Mouse (Mus musculus): ENCODE measurements around the gene Ttyh2. TPM values are rescaled to one million over a fixed set of nuclear protein-coding genes. Genes with fewer than 3 reads are reported as not detected.

Gene Ttyh2
- polyA plus RNA-seq, 1 experiment from 2014 or later: 11.4 TPM

- Histone ChIP-seq H3K4me1 (ENCODE audit: control insufficient read depth, insufficient read depth, low read length) (peaks cover 13% of the 10 kb centered on the region), H3K4me3 (ENCODE audit: low read length) (no peak overlapping the region), H3K27ac (ENCODE audit: low read length) (peak overlapping the region; percentile 33), H3K36me3 (ENCODE audit: control insufficient read depth, insufficient read depth) (no peaks in the 10 kb centered on the region), H3K4me2 (ENCODE audit: low read depth, low read length) (no peak overlapping the region), H3K9ac (ENCODE audit: low read length) (no peak overlapping the region), H3K27me3 (ENCODE audit: control insufficient read depth, insufficient read depth, low read length) (no peaks in the 10 kb centered on the region), H3K9me3 (replicated peaks; ENCODE audit: control insufficient read depth, low read length) (no peaks in the 10 kb centered on the region)
- peak; percentile 64; the same call in 1 of the 2 replicates for ATAC-seq (replicated peaks; ENCODE audit: extremely low read depth, insufficient read depth, low FRiP score)
- 49% methylated on average over 11 of the region's 11 CpGs for WGBS
Measured at GRCm38 (mm10) chr11:114724787-114725590, 49.8 kb downstream of the Ttyh2 start.

- peak within 1 kb of the TSS; percentile 46 for H3K4me3 ChIP-seq (ENCODE audit: low read length)
- H3K27me3 ChIP-seq (ENCODE audit: control insufficient read depth, insufficient read depth, low read length): no peaks in the 10 kb centered on the region
- H3K4me1 ChIP-seq (ENCODE audit: control insufficient read depth, insufficient read depth, low read length): peaks cover 13% of the 10 kb centered on the region
- H3K36me3 ChIP-seq (ENCODE audit: control insufficient read depth, insufficient read depth): no peaks in the 10 kb centered on the region
- 9% methylated on average over 34 of the region's 34 CpGs for WGBS
- H3K9ac ChIP-seq (ENCODE audit: low read length): peak within 1 kb of the TSS; percentile 52
- no peaks in the 10 kb centered on the region for H3K9me3 ChIP-seq (replicated peaks; ENCODE audit: control insufficient read depth, low read length)
- no peak within 1 kb of the TSS for H3K27ac ChIP-seq (ENCODE audit: low read length)
- peak within 1 kb of the TSS; percentile 78 for H3K4me2 ChIP-seq (ENCODE audit: low read depth, low read length)
- ATAC-seq (replicated peaks; ENCODE audit: extremely low read depth, insufficient read depth, low FRiP score): peak; percentile 74
Measured at GRCm38 (mm10) chr11:114726965-114727825, 52.0 kb downstream of the Ttyh2 start, which contains the start of gene Dnaic2. Gene Dnaic2 (plus strand): TSS chr11:114727408.

- H3K4me1 ChIP-seq (ENCODE audit: control insufficient read depth, insufficient read depth, low read length): peaks cover 11% of the 10 kb centered on the region
- peak overlapping the region; percentile 78 for H3K4me2 ChIP-seq (ENCODE audit: low read depth, low read length)
- H3K9me3 ChIP-seq (replicated peaks; ENCODE audit: control insufficient read depth, low read length): no peaks in the 10 kb centered on the region
- H3K9ac ChIP-seq (ENCODE audit: low read length): peak overlapping the region; percentile 52; the same call in 1 of the 2 replicates
- H3K27me3 ChIP-seq (ENCODE audit: control insufficient read depth, insufficient read depth, low read length): no peaks in the 10 kb centered on the region; the same call in 1 of the 2 replicates
- ATAC-seq (replicated peaks; ENCODE audit: extremely low read depth, insufficient read depth, low FRiP score): no peak
- 35% methylated on average over 5 of the region's 5 CpGs for WGBS
- no peak overlapping the region for H3K4me3 ChIP-seq (ENCODE audit: low read length)
- no peak overlapping the region for H3K27ac ChIP-seq (ENCODE audit: low read length)
- H3K36me3 ChIP-seq (ENCODE audit: control insufficient read depth, insufficient read depth): no peaks in the 10 kb centered on the region
Measured at GRCm38 (mm10) chr11:114727826-114728186, 52.6 kb downstream of the Ttyh2 start.

- WGBS: 39% methylated on average over 5 of the region's 5 CpGs
- Histone ChIP-seq H3K27ac (ENCODE audit: low read length) (no peak overlapping the region), H3K4me2 (ENCODE audit: low read depth, low read length) (no peak overlapping the region), H3K4me3 (ENCODE audit: low read length) (no peak overlapping the region), H3K27me3 (ENCODE audit: control insufficient read depth, insufficient read depth, low read length) (no peaks in the 10 kb centered on the region; the same call in 1 of the 2 replicates), H3K9me3 (replicated peaks; ENCODE audit: control insufficient read depth, low read length) (no peaks in the 10 kb centered on the region), H3K36me3 (ENCODE audit: control insufficient read depth, insufficient read depth) (no peaks in the 10 kb centered on the region), H3K9ac (ENCODE audit: low read length) (no peak overlapping the region), H3K4me1 (ENCODE audit: control insufficient read depth, insufficient read depth, low read length) (peaks cover 9% of the 10 kb centered on the region)
- ATAC-seq (replicated peaks; ENCODE audit: extremely low read depth, insufficient read depth, low FRiP score): no peak
Measured at GRCm38 (mm10) chr11:114728333-114728732, 53.1 kb downstream of the Ttyh2 start.

- no peak for ATAC-seq (replicated peaks; ENCODE audit: extremely low read depth, insufficient read depth, low FRiP score)
- H3K9me3 ChIP-seq (replicated peaks; ENCODE audit: control insufficient read depth, low read length): no peaks in the 10 kb centered on the region
- H3K4me3 ChIP-seq (ENCODE audit: low read length): no peak overlapping the region
- H3K4me2 ChIP-seq (ENCODE audit: low read depth, low read length): no peak overlapping the region
- 47% methylated on average over 6 of the region's 6 CpGs for WGBS
- no peaks in the 10 kb centered on the region; the same call in 1 of the 2 replicates for H3K27me3 ChIP-seq (ENCODE audit: control insufficient read depth, insufficient read depth, low read length)
- H3K4me1 ChIP-seq (ENCODE audit: control insufficient read depth, insufficient read depth, low read length): peaks cover 9% of the 10 kb centered on the region
- H3K9ac ChIP-seq (ENCODE audit: low read length): no peak overlapping the region
- no peaks in the 10 kb centered on the region for H3K36me3 ChIP-seq (ENCODE audit: control insufficient read depth, insufficient read depth)
- H3K27ac ChIP-seq (ENCODE audit: low read length): no peak overlapping the region
Measured at GRCm38 (mm10) chr11:114729832-114730363, 54.7 kb downstream of the Ttyh2 start.

- no peak for ATAC-seq (replicated peaks; ENCODE audit: extremely low read depth, insufficient read depth, low FRiP score)
- peaks cover 9% of the 10 kb centered on the region for H3K4me1 ChIP-seq (ENCODE audit: control insufficient read depth, insufficient read depth, low read length)
Measured at GRCm38 (mm10) chr11:114731711-114732110, 56.5 kb downstream of the Ttyh2 start.

GRCm38 (mm10) chr11:114732890-114733289 is 57.7 kb downstream of the Ttyh2 start:
- Histone ChIP-seq H3K9me3 (replicated peaks; ENCODE audit: control insufficient read depth, low read length) (no peaks in the 10 kb centered on the region), H3K36me3 (ENCODE audit: control insufficient read depth, insufficient read depth) (no peaks in the 10 kb centered on the region), H3K4me2 (ENCODE audit: low read depth, low read length) (no peak overlapping the region), H3K27ac (ENCODE audit: low read length) (no peak overlapping the region), H3K9ac (ENCODE audit: low read length) (no peak overlapping the region), H3K27me3 (ENCODE audit: control insufficient read depth, insufficient read depth, low read length) (no peaks in the 10 kb centered on the region; the same call in 1 of the 2 replicates), H3K4me3 (ENCODE audit: low read length) (no peak overlapping the region), H3K4me1 (ENCODE audit: control insufficient read depth, insufficient read depth, low read length) (peaks cover 2% of the 10 kb centered on the region; the same call in 1 of the 2 replicates)
- 71% methylated on average over 22 of the region's 22 CpGs for WGBS
- no peak for ATAC-seq (replicated peaks; ENCODE audit: extremely low read depth, insufficient read depth, low FRiP score)

More at GRCm38 (mm10) chr11:114731711-114732110, 56.5 kb downstream of the Ttyh2 start:
- no peak overlapping the region for H3K27ac ChIP-seq (ENCODE audit: low read length)
- H3K9me3 ChIP-seq (replicated peaks; ENCODE audit: control insufficient read depth, low read length): no peaks in the 10 kb centered on the region
- no peak overlapping the region for H3K9ac ChIP-seq (ENCODE audit: low read length)
- H3K36me3 ChIP-seq (ENCODE audit: control insufficient read depth, insufficient read depth): no peaks in the 10 kb centered on the region
- WGBS: 79% methylated on average over 4 of the region's 4 CpGs
- H3K4me3 ChIP-seq (ENCODE audit: low read length): no peak overlapping the region
- H3K4me2 ChIP-seq (ENCODE audit: low read depth, low read length): no peak overlapping the region
- H3K27me3 ChIP-seq (ENCODE audit: control insufficient read depth, insufficient read depth, low read length): no peaks in the 10 kb centered on the region; the same call in 1 of the 2 replicates

- no peaks in the 10 kb centered on the region; the same call in 1 of the 2 replicates for H3K27me3 ChIP-seq (ENCODE audit: control insufficient read depth, insufficient read depth, low read length)
- H3K4me3 ChIP-seq (ENCODE audit: low read length): no peak overlapping the region
- H3K4me1 ChIP-seq (ENCODE audit: control insufficient read depth, insufficient read depth, low read length): peaks cover 5% of the 10 kb centered on the region
- H3K9ac ChIP-seq (ENCODE audit: low read length): no peak overlapping the region
- ATAC-seq (replicated peaks; ENCODE audit: extremely low read depth, insufficient read depth, low FRiP score): no peak
- 79% methylated on average over 2 of the region's 2 CpGs for WGBS
- H3K36me3 ChIP-seq (ENCODE audit: control insufficient read depth, insufficient read depth): no peaks in the 10 kb centered on the region
- no peaks in the 10 kb centered on the region for H3K9me3 ChIP-seq (replicated peaks; ENCODE audit: control insufficient read depth, low read length)
- H3K27ac ChIP-seq (ENCODE audit: low read length): no peak overlapping the region
- no peak overlapping the region for H3K4me2 ChIP-seq (ENCODE audit: low read depth, low read length)
Measured at GRCm38 (mm10) chr11:114736111-114736510, 60.9 kb downstream of the Ttyh2 start.
